Mouse (Mus musculus): ENCODE results near the gene Ryr2.
"Not testable (repeated sequence)": the region's sequence is repeated elsewhere in the genome, so short reads cannot be mapped to it uniquely, and the experiment has no call there.

Gene Ryr2

DNA sequence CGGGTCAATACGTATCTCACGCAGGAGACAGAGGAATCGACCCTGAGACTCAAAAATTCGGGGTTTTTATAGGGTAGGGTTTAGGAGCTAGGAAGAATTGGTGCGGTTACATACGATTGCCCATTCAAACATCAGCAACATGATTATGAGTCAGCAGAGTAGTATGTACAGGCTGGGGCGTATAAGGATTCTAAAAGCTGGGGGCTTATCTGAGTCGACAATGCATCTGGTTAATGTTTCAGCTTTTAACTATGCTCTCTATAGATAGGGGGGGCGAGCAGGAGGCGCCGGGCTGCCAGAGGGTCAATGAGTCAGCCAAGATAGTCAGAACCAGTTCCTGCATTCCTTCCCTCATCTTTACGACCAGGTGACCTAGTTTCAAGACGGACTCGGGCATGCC, 557.6 kb downstream of the Ryr2 start:
- not testable (repeated sequence) for DNase-seq (ENCODE audit: low read depth, low spot score)

DNA sequence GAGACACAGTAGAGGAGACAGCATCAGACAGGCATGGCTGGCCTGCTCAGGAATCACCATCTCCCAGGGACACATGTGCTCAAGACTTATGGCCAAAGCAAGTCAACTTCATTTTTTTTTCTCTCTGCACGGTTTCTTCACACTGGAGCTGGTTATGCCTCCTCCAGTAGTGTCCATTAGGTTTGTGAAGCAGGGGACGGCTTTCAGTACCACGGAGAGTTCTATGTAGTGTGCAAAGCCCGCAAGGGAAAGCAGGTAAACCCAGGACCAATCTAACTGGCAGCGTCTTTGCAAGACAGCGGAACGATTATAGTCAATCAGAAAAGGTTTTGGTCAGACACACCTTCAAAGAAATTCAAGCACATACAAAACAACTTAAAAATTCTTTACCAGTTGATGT, 560.9 kb downstream of the Ryr2 start:
- no peak for DNase-seq (ENCODE audit: low read depth, low spot score)

DNA sequence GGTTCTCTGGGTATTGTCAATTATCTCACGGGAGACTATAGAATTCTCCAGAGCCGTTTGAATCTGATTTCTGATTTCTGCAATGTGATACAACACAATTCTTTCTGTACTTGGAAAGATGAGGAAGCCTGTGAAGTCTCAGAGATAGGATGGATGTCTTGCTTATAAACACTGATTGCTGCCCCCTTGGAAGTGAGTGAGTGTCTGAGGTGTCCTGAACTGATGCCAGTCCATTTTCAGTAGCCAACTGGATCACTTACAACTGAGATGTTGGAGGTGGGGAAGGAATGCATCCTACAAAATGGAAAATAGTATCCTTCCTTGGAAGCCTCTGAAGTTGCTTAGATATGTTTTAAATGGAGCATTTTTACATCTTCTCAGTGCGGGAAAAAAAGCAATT, 564.2 kb downstream of the Ryr2 start:
- DNase-seq (ENCODE audit: low read depth, low spot score) = no peak

DNA sequence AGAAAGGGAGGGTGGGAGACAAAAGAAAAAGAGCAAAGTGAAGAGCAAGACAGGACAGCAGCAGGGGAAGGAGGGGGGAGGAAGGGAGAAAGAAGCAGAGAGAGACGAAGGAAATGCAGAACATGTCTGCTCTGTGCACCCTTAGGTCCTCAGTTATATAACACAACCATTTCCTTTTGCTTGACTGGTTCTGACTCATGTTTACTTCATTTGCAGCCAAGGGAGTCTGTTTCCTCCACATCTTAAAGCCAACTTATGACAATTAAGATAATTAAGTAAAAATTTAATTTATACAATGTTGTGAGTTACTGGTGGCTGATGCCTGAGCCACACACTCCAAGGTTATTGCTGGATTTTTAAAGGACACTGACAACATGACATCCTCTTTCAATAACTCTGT, 569.9 kb downstream of the Ryr2 start:
- DNase-seq (ENCODE audit: low read depth, low spot score) = no peak

DNA sequence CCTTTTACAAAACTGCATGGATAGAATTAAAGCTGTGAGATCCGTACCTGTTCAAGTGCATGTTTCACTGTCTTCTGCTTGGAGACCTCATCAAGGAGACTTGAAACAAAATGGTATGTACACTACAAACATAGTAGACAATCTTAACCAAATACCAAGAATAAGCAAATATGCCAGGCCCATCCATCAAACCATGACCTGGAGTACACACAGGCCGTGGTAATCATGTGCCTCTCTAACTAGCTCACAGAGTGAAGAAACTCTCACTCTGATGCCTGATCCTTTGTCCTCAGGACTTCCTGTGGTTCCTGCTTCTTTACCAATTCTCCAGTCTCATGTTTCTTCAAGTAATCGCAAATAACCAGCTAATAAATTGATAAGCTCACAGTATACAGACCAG, 570.9 kb downstream of the Ryr2 start:
- DNase-seq (ENCODE audit: low read depth, low spot score) = no peak

DNA sequence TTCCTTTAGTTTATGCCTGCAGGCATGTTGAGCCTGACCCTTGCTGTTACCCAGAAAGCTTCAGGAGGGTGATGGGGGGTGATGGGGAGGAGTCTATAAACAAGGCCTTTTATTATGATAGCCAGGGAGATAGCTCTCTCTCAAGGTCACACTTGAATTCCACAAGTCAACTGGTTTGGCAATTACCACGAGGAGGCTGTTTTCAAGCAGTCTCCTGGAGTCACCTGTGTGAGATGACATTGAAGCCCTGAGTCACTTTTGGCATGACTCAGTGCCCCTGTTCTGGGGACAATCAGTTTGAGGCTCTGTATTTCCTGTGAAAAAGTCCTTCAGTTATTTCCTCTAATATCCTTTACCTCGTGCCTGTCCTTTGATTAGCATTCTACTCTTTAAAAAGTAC, 573.5 kb downstream of the Ryr2 start:
- no peak for DNase-seq (ENCODE audit: low read depth, low spot score)

DNA sequence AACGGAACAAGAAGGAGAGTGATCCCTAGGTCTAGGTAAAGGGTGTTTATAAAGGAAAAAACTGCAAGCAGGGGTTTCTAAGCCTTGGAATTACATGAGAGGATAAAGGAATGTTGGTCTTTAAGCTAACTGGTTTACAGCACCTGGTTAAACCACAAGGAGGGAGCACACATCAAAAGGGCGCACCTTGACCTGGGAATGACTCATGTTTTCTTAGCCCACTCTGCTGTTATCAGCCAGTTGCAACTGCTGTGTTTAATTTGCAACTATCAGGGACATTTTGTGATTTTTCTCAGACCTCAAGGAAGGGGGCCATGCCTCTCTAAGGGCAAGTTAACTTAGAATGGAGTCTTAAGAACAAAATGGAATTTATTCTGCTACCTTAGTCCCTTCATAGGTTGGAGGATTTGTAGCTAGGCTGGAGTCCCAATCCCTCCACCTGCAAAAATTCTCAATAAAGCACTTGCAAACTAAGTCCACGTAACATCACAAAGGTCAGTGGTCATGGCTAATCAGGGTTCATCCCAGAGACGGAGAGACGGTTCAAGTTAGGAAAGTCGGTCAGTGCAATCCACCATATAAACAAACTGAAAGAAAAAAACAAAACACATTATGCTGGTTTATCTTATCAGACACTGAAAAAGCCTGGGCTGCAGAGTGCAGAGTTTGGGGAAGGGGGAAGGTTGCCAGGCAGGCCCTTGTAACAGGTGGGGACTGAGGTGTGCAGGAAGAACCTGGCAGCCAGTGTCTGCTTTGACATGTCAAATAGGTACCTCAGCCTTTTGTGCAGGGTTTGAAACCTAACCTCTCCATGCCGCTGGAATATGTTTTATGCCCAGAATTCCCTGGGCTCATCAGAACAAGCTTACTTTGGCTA, 574.5 kb downstream of the Ryr2 start:
- no peak for DNase-seq (ENCODE audit: low read depth, low spot score)

DNA sequence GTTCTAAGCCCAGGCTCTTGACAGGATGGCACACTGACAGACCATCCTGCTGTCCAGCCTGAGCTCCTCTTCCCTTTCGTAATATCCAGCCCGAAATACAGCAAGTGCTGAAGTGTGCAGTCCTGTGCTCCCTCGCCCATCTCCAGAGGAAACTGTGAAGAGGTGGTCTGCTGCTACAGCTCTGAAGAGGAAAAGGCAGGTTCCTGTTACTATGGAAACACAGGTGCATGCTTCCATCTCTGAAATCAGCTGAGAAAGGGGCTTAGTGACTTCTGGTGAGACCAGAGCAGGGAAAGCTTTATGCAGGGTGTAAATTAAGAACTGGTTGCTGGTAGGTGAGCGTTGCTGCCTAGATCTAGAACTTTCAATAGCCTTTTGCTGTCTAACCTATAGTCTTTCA, 583.1 kb downstream of the Ryr2 start:
- DNase-seq (ENCODE audit: low read depth, low spot score) = no peak

DNA sequence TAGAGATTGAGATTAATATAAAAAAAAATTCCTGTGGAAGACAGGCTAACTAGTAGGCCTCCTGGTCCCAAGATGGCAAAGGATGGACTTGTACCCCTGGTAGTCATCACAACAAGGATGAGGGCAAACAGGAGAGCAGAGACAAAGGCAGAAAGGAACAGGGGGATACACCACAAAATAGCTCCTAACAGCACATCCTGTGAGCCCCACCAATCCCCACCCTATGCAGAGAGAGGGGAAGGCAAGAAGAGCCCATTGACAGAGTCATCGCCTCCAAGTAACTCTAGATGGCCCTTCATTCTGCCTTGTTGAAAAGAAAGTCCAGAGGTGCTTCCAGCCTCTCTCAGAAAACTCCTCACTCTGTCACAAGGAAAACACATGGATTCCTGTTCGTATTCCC, 586.0 kb downstream of the Ryr2 start:
- DNase-seq (ENCODE audit: low read depth, low spot score) = no peak

DNA sequence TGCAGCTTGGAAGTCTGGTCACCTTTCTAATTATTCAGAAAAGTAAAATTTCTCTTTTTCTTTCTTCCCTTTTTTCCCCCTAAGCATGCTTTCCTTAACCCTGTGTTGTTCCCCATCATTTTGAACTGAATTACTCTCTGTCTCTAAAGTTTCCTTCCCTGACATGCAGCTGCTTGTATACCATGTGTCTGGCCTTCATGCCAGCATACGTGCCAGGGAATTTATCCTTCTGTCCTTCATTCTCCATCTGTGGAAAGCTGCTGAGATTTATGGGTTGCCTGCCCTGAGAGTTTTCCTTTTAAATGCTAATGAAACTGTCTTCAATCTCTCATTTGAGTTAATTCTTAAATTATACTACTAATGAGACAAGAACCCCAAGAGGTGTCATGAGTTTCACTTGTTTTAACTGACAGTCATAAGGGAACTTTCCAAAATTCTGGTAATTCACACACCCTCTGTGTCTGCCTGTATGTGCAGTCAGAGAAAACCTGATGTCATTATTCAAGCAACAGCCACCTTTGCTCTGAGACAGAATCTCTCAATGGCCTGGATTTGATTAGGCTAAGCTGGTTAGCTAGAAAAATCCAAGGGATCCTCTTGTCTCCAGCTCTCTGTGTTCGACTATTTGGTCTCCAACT, 595.1 kb downstream of the Ryr2 start:
- DNase-seq (ENCODE audit: low read depth, low spot score) = no peak

Measured in skeletal muscle tissue, adult 2 months (tissue).